Comparison of ENCODE assay signal across 17 mouse cellular contexts in the genomic region with DNA sequence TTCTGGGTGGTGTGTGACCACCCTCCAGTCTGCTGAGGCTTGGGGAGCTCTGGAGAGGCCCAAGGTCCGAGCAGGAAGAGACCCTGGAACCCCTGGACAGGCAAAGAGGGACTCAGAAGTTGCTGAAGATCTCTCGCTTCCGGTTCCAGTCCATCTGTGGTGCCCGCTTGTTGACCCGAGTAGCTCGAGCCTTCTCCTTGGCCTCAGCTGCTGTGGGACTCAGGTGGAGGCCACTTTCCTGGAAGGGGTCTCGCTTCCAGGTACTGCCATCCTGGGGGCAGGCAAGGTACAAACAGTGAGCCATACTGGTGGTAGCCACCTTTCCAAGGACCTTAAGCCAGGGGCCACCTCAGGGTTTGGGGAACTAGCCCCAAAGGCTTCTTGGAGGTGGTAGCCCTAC. TPM values are rescaled to one million over a fixed set of nuclear protein-coding genes. Genes with fewer than 3 reads are reported as not detected.
DNase-seq lines count a peak whose midpoint lies in the region; ATAC-seq lines count a peak whose summit lies in the region.
"Had no signal": no experiment of that assay in that cellular context is flagged by ENCODE, and none has a peak within 500 bp of the region (broad histone marks: within the 10 kb centered on the region; RNA-seq: fewer than 3 reads in every experiment).

No protein-coding gene starts in this region.

- H3K36me3 ChIP-seq in forebrain, embryonic 10.5 days (replicated peaks): peaks cover 35% of the 10 kb centered on the region
- H3K36me3 ChIP-seq in forebrain, embryonic 14.5 days (ENCODE audit: control insufficient read depth, insufficient read depth, low read length): no peaks in the 10 kb centered on the region
- peaks cover 19% of the 10 kb centered on the region for H3K36me3 ChIP-seq in kidney, embryonic 14.5 days (ENCODE audit: control insufficient read depth, insufficient read depth, low read length)
- H3K36me3 ChIP-seq in embryonic facial prominence, embryonic 11.5 days (replicated peaks; ENCODE audit: control insufficient read depth, insufficient read depth, low read depth, low read length): no peaks in the 10 kb centered on the region
- H3K36me3 ChIP-seq in limb, embryonic 10.5 days: peaks cover 62% of the 10 kb centered on the region
- H3K36me3 ChIP-seq: forebrain, embryonic 15.5 days; midbrain, embryonic 12.5 days had no signal

- no peak overlapping the region for H3K4me2 ChIP-seq in forebrain, embryonic 14.5 days (ENCODE audit: low read length)
- no peak overlapping the region for H3K4me2 ChIP-seq in kidney, embryonic 14.5 days (replicated peaks; ENCODE audit: low read depth, low read length)
- H3K4me2 ChIP-seq in embryonic facial prominence, embryonic 11.5 days (ENCODE audit: low read depth, low read length): peak overlapping the region; percentile 17; the same call in 1 of the 2 replicates
- H3K4me2 ChIP-seq: forebrain, embryonic 15.5 days; midbrain, embryonic 12.5 days had no signal

- H3K4me3 ChIP-seq in forebrain, embryonic 10.5 days: no peak overlapping the region
- no peak overlapping the region for H3K4me3 ChIP-seq in forebrain, embryonic 14.5 days (ENCODE audit: low read depth, low read length)
- H3K4me3 ChIP-seq in kidney, embryonic 14.5 days (ENCODE audit: low read length): no peak overlapping the region
- no peak overlapping the region for H3K4me3 ChIP-seq in embryonic facial prominence, embryonic 11.5 days (ENCODE audit: low read depth, low read length)
- H3K4me3 ChIP-seq in limb, embryonic 10.5 days: peak overlapping the region; percentile 33
- H3K4me3 ChIP-seq: forebrain, embryonic 15.5 days; midbrain, embryonic 12.5 days had no signal

- peaks cover 61% of the 10 kb centered on the region for H3K4me1 ChIP-seq in forebrain, embryonic 10.5 days
- no peaks in the 10 kb centered on the region for H3K4me1 ChIP-seq in forebrain, embryonic 14.5 days (ENCODE audit: control insufficient read depth, insufficient read depth, low read length)
- H3K4me1 ChIP-seq in kidney, embryonic 14.5 days (ENCODE audit: control insufficient read depth, insufficient read depth, low read length): peaks cover 33% of the 10 kb centered on the region
- H3K4me1 ChIP-seq in embryonic facial prominence, embryonic 11.5 days (ENCODE audit: control insufficient read depth, insufficient read depth, low read length): peaks cover 15% of the 10 kb centered on the region
- peaks cover 74% of the 10 kb centered on the region for H3K4me1 ChIP-seq in limb, embryonic 10.5 days
- H3K4me1 ChIP-seq: forebrain, embryonic 15.5 days; midbrain, embryonic 12.5 days had no signal

- 92% methylated on average over 7 of the region's 7 CpGs for WGBS in forebrain, embryonic 10.5 days
- WGBS in forebrain, embryonic 14.5 days: 88% methylated on average over 7 of the region's 7 CpGs
- 89% methylated on average over 7 of the region's 7 CpGs for WGBS in kidney, embryonic 14.5 days
- WGBS in embryonic facial prominence, embryonic 11.5 days: 80% methylated on average over 7 of the region's 7 CpGs
- 86% methylated on average over 7 of the region's 7 CpGs for WGBS in limb, embryonic 10.5 days

- intact Hi-C loops in left cerebral cortex, postnatal 4 days (cut with DNase I): no loop called here

- no peak for ATAC-seq in forebrain, embryonic 14.5 days
- no peak for ATAC-seq in kidney, embryonic 14.5 days (ENCODE audit: low FRiP score, low TSS enrichment)
- no peak for ATAC-seq in embryonic facial prominence, embryonic 11.5 days (replicated peaks; ENCODE audit: insufficient number of reproducible peaks, low FRiP score, low TSS enrichment, low read depth)
- ATAC-seq: forebrain, embryonic 15.5 days had no signal

- no peak for DNase-seq in forebrain, embryonic 10.5 days (ENCODE audit: extremely low spot score, low spot score)
- DNase-seq in forebrain, embryonic 14.5 days (ENCODE audit: low spot score): no peak
- no peak for DNase-seq in kidney, adult 8-10 months
- DNase-seq in embryonic facial prominence, embryonic 11.5 days (ENCODE audit: low spot score): no peak
- no peak for DNase-seq in limb, embryonic 10.5 days (ENCODE audit: low spot score)
- DNase-seq in testis, postnatal 14 days (ENCODE audit: low spot score): no peak
- no peak for DNase-seq in left cerebral cortex, postnatal 4 days
- DNase-seq: cerebellum, postnatal 36 days; right cerebral cortex, postnatal 25 days; thymus, postnatal 14 days had no signal

- H3K27me3 ChIP-seq in forebrain, embryonic 10.5 days (ENCODE audit: poor library complexity, severe bottlenecking): no peaks in the 10 kb centered on the region
- H3K27me3 ChIP-seq in forebrain, embryonic 14.5 days (replicated peaks; ENCODE audit: control insufficient read depth, insufficient read depth, low read length): no peaks in the 10 kb centered on the region
- no peaks in the 10 kb centered on the region for H3K27me3 ChIP-seq in kidney, embryonic 14.5 days (ENCODE audit: control insufficient read depth, insufficient read depth, low read length)
- no peaks in the 10 kb centered on the region for H3K27me3 ChIP-seq in embryonic facial prominence, embryonic 11.5 days (ENCODE audit: control insufficient read depth, insufficient read depth, low read length)
- no peaks in the 10 kb centered on the region for H3K27me3 ChIP-seq in limb, embryonic 10.5 days (ENCODE audit: low read depth, poor library complexity, severe bottlenecking)
- H3K27me3 ChIP-seq: forebrain, embryonic 15.5 days; midbrain, embryonic 12.5 days had no signal

- H3K9ac ChIP-seq in forebrain, embryonic 14.5 days (ENCODE audit: low read length): no peak overlapping the region
- H3K9ac ChIP-seq in kidney, embryonic 14.5 days (ENCODE audit: low read depth, low read length): no peak overlapping the region
- H3K9ac ChIP-seq in embryonic facial prominence, embryonic 11.5 days (replicated peaks; ENCODE audit: low read length): peak overlapping the region; percentile 29
- H3K9ac ChIP-seq: forebrain, embryonic 15.5 days; liver, embryonic 14.5 days had no signal

- no peaks in the 10 kb centered on the region for H3K9me3 ChIP-seq in forebrain, embryonic 10.5 days
- H3K9me3 ChIP-seq in forebrain, embryonic 14.5 days (replicated peaks; ENCODE audit: control insufficient read depth, low read length): no peaks in the 10 kb centered on the region
- H3K9me3 ChIP-seq in kidney, embryonic 14.5 days (ENCODE audit: control insufficient read depth, low read length): no peaks in the 10 kb centered on the region
- H3K9me3 ChIP-seq in embryonic facial prominence, embryonic 11.5 days (replicated peaks; ENCODE audit: control insufficient read depth, low read length): no peaks in the 10 kb centered on the region
- no peaks in the 10 kb centered on the region for H3K9me3 ChIP-seq in limb, embryonic 10.5 days (replicated peaks)
- H3K9me3 ChIP-seq: forebrain, embryonic 15.5 days; G1E; midbrain, embryonic 12.5 days had no signal

- H3K27ac ChIP-seq in forebrain, embryonic 10.5 days: peak overlapping the region; percentile 80
- H3K27ac ChIP-seq in forebrain, embryonic 14.5 days (ENCODE audit: low read depth, low read length): no peak overlapping the region
- peak overlapping the region; percentile 87 for H3K27ac ChIP-seq in kidney, embryonic 14.5 days (ENCODE audit: low read depth, low read length)
- peak overlapping the region; percentile 91 for H3K27ac ChIP-seq in embryonic facial prominence, embryonic 11.5 days (replicated peaks; ENCODE audit: low read depth, low read length)
- H3K27ac ChIP-seq in limb, embryonic 10.5 days: peak overlapping the region; percentile 92
- H3K27ac ChIP-seq: forebrain, embryonic 15.5 days; liver, embryonic 14.5 days; midbrain, embryonic 12.5 days had no signal

RNA-seq across cellular contexts. Expression of a gene that starts 7.6 kb away (rescaled TPM):
- 26.9 and 29.5 TPM in 2 replicates for polyA plus RNA-seq in forebrain, embryonic 10.5 days (2016; fragmentation: Nextera tagmentation; extraction: Ambion mirVana)
- 10.0 and 12.3 TPM in 2 replicates for polyA plus RNA-seq in forebrain, embryonic 14.5 days (2014; fragmentation: Nextera tagmentation; extraction: Ambion mirVana)
- 14.2 and 17.0 TPM in 2 replicates for polyA plus RNA-seq in kidney, embryonic 14.5 days (2014; fragmentation: Nextera tagmentation; extraction: Ambion mirVana)
- 18.6 and 22.9 TPM in 2 replicates for polyA plus RNA-seq in embryonic facial prominence, embryonic 11.5 days (2014; fragmentation: Nextera tagmentation; extraction: Ambion mirVana)
- 27.5 and 31.2 TPM in 2 replicates for polyA plus RNA-seq in limb, embryonic 10.5 days (2016; fragmentation: Nextera tagmentation; extraction: Ambion mirVana)
- total RNA-seq in left cerebral cortex, postnatal 4 days (2021): 1 to 10 TPM; 7.0 to 8.5 TPM

RNA-seq across cellular contexts. Expression of a gene that starts 7.7 kb away (rescaled TPM):
- polyA plus RNA-seq in forebrain, embryonic 10.5 days (2016; fragmentation: Nextera tagmentation; extraction: Ambion mirVana): 75.3 and 75.4 TPM in 2 replicates
- 59.8 and 66.4 TPM in 2 replicates for polyA plus RNA-seq in forebrain, embryonic 14.5 days (2014; fragmentation: Nextera tagmentation; extraction: Ambion mirVana)
- 48.3 and 55.4 TPM in 2 replicates for polyA plus RNA-seq in kidney, embryonic 14.5 days (2014; fragmentation: Nextera tagmentation; extraction: Ambion mirVana)
- 46.2 and 56.4 TPM in 2 replicates for polyA plus RNA-seq in embryonic facial prominence, embryonic 11.5 days (2014; fragmentation: Nextera tagmentation; extraction: Ambion mirVana)
- 63.2 and 79.5 TPM in 2 replicates for polyA plus RNA-seq in limb, embryonic 10.5 days (2016; fragmentation: Nextera tagmentation; extraction: Ambion mirVana)
- total RNA-seq in left cerebral cortex, postnatal 4 days (2021): 100 to 1,000 TPM; 152 to 158 TPM

RNA-seq across cellular contexts. Expression of a gene that starts 10.0 kb away (rescaled TPM):
- 25.9 and 27.1 TPM in 2 replicates for polyA plus RNA-seq in forebrain, embryonic 10.5 days (2016; fragmentation: Nextera tagmentation; extraction: Ambion mirVana)
- polyA plus RNA-seq in forebrain, embryonic 14.5 days (2014; fragmentation: Nextera tagmentation; extraction: Ambion mirVana): 22.4 and 31.3 TPM in 2 replicates
- 86.1 and 95.5 TPM in 2 replicates for polyA plus RNA-seq in kidney, embryonic 14.5 days (2014; fragmentation: Nextera tagmentation; extraction: Ambion mirVana)
- polyA plus RNA-seq in embryonic facial prominence, embryonic 11.5 days (2014; fragmentation: Nextera tagmentation; extraction: Ambion mirVana): 48.3 and 50.2 TPM in 2 replicates
- polyA plus RNA-seq in limb, embryonic 10.5 days (2016; fragmentation: Nextera tagmentation; extraction: Ambion mirVana): 47.2 and 57.1 TPM in 2 replicates
- total RNA-seq in left cerebral cortex, postnatal 4 days (2021): 10 to 100 TPM; 40.2 to 43.6 TPM

RNA-seq across cellular contexts. Expression of a gene that starts 18.1 kb away (rescaled TPM):
- not detected in 2 replicates for polyA plus RNA-seq in forebrain, embryonic 10.5 days (2016; fragmentation: Nextera tagmentation; extraction: Ambion mirVana)
- not detected in 2 replicates for polyA plus RNA-seq in forebrain, embryonic 14.5 days (2014; fragmentation: Nextera tagmentation; extraction: Ambion mirVana)
- polyA plus RNA-seq in kidney, embryonic 14.5 days (2014; fragmentation: Nextera tagmentation; extraction: Ambion mirVana): 0.66 TPM in 1 of 2 replicates, not detected in the other
- polyA plus RNA-seq in embryonic facial prominence, embryonic 11.5 days (2014; fragmentation: Nextera tagmentation; extraction: Ambion mirVana): 0.48 TPM in 1 of 2 replicates, not detected in the other
- 0.88 and 1.1 TPM in 2 replicates for polyA plus RNA-seq in limb, embryonic 10.5 days (2016; fragmentation: Nextera tagmentation; extraction: Ambion mirVana)
- total RNA-seq in left cerebral cortex, postnatal 4 days (2021): under 1 TPM in 1 of 2 experiments, not detected in 1; 0.66 TPM
- total RNA-seq: G1E; neutrophil, adult 5-6 weeks had no signal
- polyA plus RNA-seq: forebrain, embryonic 15.5 days; G1E; gonadal fat pad, adult 2 months; midbrain, embryonic 12.5 days had no signal

RNA-seq across cellular contexts. Expression of a gene that starts 29.4 kb away (rescaled TPM):
- polyA plus RNA-seq in forebrain, embryonic 10.5 days (2016; fragmentation: Nextera tagmentation; extraction: Ambion mirVana): 27.5 and 30.6 TPM in 2 replicates
- polyA plus RNA-seq in forebrain, embryonic 14.5 days (2014; fragmentation: Nextera tagmentation; extraction: Ambion mirVana): 14.9 and 19.7 TPM in 2 replicates
- 25.3 and 34.4 TPM in 2 replicates for polyA plus RNA-seq in kidney, embryonic 14.5 days (2014; fragmentation: Nextera tagmentation; extraction: Ambion mirVana)
- 24.1 and 26.6 TPM in 2 replicates for polyA plus RNA-seq in embryonic facial prominence, embryonic 11.5 days (2014; fragmentation: Nextera tagmentation; extraction: Ambion mirVana)
- polyA plus RNA-seq in limb, embryonic 10.5 days (2016; fragmentation: Nextera tagmentation; extraction: Ambion mirVana): 34.5 and 36.7 TPM in 2 replicates
- total RNA-seq in left cerebral cortex, postnatal 4 days (2021): 10 to 100 TPM; 45.5 to 48.5 TPM
